Mouse (Mus musculus): ENCODE data around the gene Mageb18.
A peak's percentile ranks its signal among the peaks of the same experiment; 100 is the strongest.
"Not testable (repeated sequence)": the region's sequence is repeated elsewhere in the genome, so short reads cannot be mapped to it uniquely, and the experiment has no call there.

Mageb18 gene

GRCm38 (mm10) chrX:92599472-92599871 lies at the start of gene Mageb18:
TSS of gene Mageb18 (minus strand) at chrX:92599572.
- peak; percentile 29 for DNase-seq (ENCODE audit: low spot score)

DNA sequence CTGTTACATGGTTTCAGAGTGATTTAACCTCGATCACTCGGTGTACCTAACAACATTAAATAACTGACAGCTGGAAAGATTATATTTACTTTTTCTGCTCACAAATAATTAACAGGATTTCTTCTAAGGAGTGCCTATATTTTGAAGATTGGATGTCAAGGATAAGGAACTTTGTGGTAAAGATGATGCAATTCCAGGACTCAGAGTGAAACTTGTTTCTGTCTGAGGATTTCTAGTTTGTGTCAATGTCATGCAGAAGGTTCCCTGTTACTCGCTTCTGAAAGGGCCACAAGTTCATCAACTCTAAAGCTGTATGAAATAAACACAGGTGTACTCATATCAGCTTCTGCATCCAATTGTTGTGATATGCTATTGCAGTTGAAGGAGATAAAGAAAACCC lies 13.4 kb upstream of the Mageb18 start:
- no peak for DNase-seq (ENCODE audit: low spot score)

DNA sequence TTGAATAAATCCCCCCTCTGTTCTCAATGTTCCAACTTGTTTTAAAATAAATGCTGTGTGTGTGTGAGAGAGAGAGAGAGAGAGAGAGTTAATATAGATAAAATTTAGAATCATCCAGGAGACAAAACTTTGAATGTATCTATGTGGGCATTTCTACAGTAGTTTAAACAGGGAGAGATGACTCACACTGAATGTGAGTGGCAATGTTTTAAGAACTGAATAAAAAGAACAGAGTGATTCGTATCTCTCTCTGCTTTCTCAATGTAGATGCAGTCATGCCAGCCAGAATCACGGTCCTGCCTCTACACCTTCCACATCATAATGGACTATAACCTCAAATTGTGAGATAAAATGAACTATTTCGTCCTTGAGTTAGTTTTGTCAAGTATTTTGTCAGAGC lies 11.1 kb upstream of the Mageb18 start:
- no peak for DNase-seq (ENCODE audit: low spot score)

- peak; percentile 63 for DNase-seq (ENCODE audit: low spot score)
Measured at GRCm38 (mm10) chrX:92597324-92597723, 2.0 kb downstream of the Mageb18 start.

DNA sequence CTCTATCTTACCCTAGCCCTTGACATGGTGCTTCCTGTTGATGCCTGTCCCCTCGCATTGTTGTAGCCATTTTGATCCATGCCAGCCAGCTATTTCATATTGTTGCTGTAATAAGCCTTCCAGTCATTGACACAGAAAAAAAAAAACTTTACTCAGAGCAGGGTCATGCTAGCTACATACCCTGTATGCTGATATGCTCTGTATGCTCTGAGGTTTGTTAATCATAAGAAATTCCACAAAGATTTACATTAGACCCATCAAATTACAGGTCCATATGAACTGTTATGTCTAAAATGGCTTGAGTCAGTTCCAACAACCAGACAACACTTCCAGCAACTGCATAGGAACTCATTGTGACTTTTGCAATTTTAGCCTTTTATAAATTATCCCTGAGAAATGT lies 71.5 kb downstream of the Mageb18 start:
- no peak for DNase-seq (ENCODE audit: low spot score)

- no peak for DNase-seq (ENCODE audit: low spot score)
Measured at GRCm38 (mm10) chrX:92498254-92498653, 101.1 kb downstream of the Mageb18 start.

DNA sequence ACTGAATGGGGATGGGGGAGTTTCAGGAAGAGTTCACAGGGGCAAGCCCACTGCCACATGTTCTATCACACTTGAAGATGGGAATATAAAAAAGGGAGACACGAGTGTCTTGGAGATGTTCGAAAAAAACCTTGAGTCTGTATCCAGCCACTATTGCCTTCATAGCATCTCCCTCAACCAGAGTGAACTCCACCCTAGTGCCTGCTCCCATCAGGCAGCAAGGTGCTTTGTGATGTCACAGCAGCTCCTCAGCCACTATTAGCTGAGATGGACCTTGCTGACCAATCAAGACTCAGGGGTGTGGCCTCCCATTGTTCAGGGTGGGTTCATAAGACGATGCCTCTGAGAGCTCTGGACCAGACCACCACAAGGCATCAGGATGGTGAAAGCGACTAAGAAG lies 109.7 kb downstream of the Mageb18 start, which contains the start of gene Gm5941:
Gene Gm5941 (plus strand): TSS at position 301 of the 400 bp plus-strand sequence.
- DNase-seq (ENCODE audit: low spot score): not testable (repeated sequence)

- no peak for DNase-seq (ENCODE audit: low spot score)
Measured at GRCm38 (mm10) chrX:92464773-92465172, 134.6 kb downstream of the Mageb18 start.

GRCm38 (mm10) chrX:92460496-92460895 lies 138.9 kb downstream of the Mageb18 start:
- DNase-seq (ENCODE audit: low spot score): no peak

GRCm38 (mm10) chrX:92387384-92387783 lies 212.0 kb downstream of the Mageb18 start:
- DNase-seq (ENCODE audit: low spot score): no peak

- peak; percentile 20 for DNase-seq (ENCODE audit: low spot score)
Measured at GRCm38 (mm10) chrX:92342924-92343323, 256.4 kb downstream of the Mageb18 start.

DNA sequence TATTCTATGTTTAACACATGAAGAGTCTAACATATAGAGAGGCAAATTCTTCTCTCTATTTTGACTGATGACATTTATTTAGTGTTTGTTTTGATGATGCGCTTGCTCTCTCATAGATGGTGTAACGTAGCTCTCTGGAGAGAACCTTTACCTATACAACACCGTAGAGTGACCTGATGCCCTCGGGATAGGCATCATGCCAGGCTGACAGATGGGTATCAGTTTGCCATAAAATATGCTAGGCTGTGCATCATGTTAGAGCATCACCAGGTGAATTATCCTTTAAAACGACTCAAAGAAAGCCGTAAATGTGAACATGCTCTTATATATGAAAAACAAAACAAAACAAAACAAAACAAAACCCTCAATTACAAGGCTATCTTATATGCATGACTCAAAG lies 258.5 kb downstream of the Mageb18 start:
- DNase-seq (ENCODE audit: low spot score): no peak

GRCm38 (mm10) chrX:92339551-92339950 lies 259.8 kb downstream of the Mageb18 start:
- no peak for DNase-seq (ENCODE audit: low spot score)

GRCm38 (mm10) chrX:92333459-92333858 lies 265.9 kb downstream of the Mageb18 start:
- no peak for DNase-seq (ENCODE audit: low spot score)

GRCm38 (mm10) chrX:92323599-92323998 lies 275.8 kb downstream of the Mageb18 start:
- DNase-seq (ENCODE audit: low spot score): no peak

DNA sequence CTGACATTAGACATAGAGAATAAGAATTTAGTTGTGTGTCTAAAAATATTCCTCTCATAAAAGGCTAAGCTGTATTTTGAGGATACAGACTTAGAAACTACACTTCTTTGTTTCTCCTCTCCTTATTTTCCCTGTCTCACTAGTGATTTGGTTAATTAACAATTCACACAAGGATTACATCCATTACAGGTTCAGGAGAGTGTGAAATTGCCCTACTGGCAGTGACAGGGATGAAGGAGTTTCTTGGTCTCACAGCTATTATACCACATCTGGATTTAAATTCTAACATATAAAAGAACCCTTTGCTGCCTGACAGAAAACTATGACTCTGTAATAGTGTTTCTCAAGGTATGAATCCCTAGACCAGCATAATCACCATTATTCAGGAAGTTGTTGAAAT lies 318.8 kb downstream of the Mageb18 start:
- no peak for DNase-seq (ENCODE audit: low spot score)
